Mouse (Mus musculus) kidney, postnatal 4 days (tissue): ENCODE results near the gene Dbndd2.

Experiments used
- DNase-seq, 2 experiments: peaks; one replicate each; pipeline ENCODE4 v3.0.0; 2021; ENCODE audit warnings: mixed read lengths in 2 of 2

Gene Dbndd2

DNA sequence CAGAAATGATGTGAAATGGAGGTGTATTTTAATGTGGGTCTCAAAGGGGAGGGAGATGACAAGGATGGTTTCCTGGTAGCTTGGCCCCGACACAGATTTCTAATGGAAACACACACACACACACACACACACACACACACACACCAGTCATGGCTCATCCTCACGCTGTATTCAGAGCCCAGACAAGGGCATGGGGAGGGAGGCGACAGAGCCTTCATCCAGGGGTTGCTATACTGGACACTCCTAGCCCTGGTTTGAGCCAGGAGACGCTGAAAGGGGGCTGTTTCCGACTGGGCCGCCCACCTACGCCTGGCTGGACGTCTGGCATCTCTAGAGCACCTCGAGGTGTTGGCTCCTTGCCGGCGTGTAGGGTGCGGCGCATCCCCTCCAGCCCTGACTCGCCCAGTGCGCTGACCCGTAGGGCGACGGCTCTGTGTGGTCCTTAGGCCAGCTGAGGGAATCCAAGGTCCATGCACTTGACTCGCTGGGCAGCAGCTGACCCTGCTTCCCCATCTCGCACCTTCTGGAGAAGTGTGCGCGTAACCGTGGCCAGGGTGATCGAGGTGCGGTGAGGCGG lies at the start of gene Dbndd2:
Dbndd2 (plus strand) TSS at position 426 of the 577 bp plus-strand sequence.
- DNase-seq = peak; percentile 76 to 87

DNA sequence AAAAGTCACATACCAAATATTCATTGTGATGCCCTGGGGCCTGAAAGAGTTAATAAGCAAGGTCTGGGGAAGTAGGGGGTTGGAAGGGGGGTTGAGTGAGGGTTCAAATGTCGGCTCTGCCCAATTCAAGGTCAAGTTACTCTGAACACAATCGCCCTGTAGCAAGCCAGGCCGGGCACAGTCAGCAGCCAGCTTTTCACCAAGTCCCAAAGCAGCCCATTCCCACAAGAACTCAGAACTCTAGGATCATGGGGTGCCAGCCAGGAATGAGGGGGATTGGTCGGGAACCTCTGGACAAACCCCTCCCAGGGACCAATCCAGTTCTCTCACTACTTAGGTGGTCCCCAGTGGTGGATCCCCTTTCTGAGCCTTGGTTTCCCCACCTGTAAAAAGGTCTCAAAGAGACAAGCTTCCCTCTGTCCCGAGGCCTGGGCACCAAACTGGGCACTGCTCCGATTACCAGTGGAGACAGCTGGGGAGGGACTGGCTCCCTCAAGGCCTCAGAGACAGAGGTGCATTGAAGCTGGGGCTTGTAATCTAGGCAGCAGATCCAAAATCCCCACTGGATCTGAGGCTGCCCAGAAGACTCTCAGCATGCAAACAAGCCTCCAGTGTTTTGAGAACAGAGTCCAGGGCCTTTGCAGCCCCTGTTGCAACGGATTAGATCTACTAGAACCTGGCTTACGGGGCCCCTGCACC lies 49.5 kb upstream of the Dbndd2 start:
- DNase-seq = peak in 1 of 2 experiments; percentile 43

DNA sequence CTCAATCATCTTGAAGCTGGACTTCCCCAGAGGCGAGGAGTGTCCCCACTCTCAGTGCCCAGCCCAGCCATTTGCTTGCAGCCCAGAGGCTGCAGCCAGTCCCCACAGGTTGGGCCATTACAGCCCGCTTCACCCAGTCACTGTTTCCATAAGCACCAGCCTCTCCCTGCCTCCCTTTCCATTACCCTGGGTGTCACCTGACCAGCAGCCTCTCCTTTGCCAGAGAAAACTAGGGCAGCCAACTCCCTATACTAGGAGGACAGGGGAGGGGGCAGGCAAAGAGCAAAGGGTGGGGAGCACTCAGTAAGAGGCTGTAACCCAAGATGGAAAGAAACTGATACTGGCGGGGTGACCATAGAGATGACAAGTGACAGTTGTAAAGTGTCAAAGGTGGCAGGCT lies 48.9 kb upstream of the Dbndd2 start:
- DNase-seq = peak; percentile 57 to 69

DNA sequence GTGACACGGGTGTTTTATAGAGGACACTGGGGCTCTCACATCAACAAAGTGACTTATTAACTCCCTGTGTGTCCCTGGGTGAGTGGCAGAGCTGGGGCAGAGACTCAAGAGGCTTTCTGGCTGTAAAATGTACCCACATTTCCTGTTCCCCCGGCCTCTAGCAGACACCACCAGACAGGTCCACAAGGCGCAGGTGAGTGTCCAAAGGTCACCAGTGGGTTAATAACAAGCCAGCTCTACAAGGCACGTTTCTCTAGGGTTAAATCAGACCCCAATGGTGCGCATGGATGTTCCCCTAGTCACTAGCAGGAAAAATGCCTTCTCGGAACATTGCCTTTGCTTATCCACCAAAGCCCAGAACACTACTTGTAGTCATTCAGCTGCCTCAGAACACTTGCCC lies 48.2 kb upstream of the Dbndd2 start:
- peak in 1 of 2 experiments; percentile 59 for DNase-seq

DNA sequence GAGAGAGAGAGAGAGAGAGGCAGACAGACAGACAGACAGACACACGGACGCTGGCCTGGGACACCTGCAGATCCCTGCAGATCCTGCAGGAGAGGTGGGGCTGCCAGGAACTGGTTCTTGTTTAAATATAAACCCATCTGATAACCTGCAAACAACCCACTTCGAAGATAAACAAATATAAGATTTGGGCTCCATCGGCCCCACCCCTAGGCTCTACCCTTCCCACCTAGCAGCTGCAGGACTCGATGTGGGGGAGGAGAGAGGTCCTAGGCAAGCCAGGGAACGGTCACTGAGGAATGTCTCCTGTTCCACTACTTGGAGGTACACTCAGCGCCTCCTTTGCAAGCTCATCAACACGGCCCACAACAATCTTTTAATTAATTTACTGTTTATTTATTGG lies 47.6 kb upstream of the Dbndd2 start:
- peak in 1 of 2 experiments; percentile 58 for DNase-seq

DNA sequence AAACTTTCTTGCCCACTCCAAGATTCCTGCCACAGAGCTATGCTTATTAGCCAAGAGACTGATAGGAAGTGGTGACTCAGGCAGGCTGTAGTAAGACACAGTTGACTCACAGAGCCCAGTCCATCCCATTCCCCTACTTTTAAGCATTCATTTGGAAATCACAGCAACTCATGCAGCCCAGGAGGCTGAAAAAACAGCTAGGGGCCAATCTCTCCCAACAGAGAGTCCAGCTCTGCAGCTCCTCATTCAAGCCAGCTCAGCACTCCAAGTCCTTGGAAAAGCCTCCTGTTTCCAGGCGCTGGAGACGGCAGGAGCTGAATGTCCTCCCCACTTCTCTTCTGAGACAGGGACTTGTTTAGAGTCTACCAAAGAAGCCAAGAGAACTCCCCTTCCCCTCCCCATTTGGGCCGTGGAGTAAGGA lies 46.9 kb upstream of the Dbndd2 start:
- no peak for DNase-seq

DNA sequence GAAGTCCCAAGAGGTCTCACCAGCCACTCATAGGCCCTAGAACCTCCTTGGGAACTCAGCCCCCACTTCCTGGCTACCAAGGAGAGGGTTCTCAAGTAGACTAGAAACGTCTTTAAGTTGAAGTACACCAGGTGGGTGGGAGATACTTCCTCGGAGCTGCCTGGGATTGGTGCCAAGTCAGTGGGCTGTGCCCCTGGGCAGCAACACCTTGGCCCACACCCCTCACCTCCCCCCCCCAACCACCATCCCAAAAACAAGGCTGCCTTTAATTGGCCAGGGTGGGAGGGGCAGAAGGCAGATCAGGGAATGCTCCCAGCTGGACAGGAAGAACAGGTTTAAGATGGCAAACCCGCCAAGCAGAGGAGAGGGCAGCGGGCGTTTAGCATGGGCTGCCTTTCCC lies 45.6 kb upstream of the Dbndd2 start:
- peak in 1 of 2 experiments; percentile 64 for DNase-seq

DNA sequence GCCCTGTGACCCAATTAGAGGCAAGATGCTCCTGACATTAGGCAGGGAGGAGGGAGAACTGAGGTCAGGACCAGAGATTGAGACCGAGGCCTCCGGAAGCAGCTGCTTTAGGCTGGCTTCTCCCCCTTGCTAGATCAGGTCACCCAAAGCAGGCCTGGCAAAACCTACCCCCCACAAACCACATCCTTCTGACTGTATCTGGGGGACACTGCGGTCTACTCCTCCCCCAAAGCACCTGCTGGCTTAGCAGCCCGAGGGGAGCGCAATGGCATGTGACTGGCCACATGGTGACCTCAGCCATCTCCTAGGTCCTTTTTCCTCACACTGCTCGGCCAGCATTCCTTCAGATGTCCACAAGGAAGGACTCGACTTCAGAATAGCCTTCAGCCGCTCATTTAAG lies 44.8 kb upstream of the Dbndd2 start:
- DNase-seq = peak in 1 of 2 experiments; percentile 62

DNA sequence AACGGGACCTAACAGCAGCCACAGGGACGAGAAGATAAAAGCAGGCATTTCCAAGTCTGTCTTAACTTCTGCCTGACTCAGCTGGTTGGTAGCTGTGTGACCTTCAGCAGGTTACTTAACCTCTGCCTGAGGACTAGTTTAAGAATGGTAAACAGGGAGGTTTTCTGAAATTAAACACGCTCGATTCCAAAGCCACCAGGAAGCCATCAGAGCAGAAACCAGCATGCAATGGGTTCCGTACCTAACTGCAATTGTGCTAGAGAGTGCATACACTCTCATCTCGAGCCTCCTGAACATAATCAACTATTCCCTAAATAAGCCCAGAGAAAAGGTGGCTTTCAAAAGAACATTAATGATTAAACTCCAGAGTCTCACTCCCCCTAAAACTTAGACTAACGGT lies 44.2 kb upstream of the Dbndd2 start:
- DNase-seq = no peak

DNA sequence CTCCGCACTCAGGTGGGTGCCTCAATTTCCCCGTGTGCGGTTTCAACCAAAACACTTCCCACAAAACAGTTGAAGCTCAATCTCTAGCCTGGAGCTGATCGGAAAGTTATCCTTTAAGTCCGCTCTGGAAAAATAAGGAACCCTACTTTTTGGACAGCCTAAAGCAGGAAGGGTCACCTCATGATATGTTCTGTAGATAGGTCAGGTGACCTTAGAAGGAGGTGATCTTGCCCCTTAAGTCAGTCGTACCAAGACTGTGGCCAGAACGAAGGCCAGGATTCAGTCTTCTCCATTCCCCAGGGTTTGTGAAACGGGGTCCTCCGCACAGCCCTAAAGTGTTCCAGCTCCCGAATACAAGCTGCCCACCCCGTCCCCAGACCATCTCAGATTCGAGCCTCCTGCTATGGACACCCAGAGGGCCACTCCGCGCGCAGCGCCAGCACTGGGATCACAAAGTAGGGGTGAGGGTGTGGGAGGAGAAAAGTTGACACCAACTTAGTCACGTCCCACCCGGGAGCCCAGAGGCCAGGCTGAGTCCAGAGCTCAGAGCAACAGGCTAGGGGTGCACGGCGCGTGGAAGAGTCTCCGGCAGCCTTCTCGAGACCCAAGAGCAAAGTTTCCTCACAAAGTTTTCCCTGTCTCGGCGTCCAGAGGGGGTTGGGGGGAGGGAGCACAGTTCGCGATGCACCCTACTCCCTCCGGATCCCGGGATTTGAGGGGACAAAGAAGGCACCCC lies 43.4 kb upstream of the Dbndd2 start:
- peak; percentile 63 to 75 for DNase-seq

DNA sequence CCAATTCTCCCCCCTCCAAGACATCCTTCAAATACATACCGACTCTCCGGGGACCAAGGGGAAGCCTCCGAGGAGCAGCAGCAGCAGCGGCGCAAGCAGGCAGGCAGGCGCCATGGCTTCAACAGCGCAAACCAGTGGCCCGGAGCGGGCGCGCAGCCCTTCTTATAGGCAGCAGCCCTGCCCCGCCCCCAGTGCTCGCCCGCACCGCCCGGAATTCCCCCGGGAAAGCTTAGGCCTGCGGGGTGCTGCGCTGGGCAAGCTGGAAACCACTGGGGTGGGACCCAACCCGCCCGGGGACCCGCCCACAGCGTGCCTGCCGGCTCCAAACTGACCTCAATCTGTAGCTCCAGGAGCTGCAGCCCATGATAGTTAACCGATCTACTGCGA lies 42.9 kb upstream of the Dbndd2 start:
- DNase-seq = peak; percentile 92 to 95

DNA sequence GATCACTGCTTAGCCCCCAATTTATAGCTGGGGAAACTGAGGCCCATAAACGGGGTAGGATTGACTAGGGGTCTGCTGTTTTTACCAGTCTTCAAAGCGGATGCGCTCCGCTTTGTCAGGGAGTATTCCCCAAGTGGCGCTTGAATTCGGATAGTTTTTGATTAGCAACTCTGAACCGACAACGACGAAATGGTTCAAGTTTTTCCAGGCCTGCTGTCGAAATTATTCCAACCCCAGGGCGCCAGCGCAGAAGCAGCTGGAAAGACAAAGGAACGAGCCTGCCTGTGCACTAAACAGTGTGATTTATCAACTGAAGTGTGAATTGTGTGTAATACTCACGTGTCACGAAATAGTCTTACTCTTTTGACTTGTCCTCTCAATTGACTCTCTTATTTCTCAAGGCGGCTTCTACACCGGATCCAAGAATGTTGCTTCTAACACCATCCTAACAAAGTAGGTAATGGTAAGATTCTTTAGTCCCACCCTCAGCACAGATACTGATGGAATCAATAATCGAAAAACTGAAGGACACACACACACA lies 42.4 kb upstream of the Dbndd2 start, which contains the start of gene Sdc4:
Sdc4 (minus strand) TSS at position 428 of the 541 bp plus-strand sequence.
- DNase-seq = no peak

DNA sequence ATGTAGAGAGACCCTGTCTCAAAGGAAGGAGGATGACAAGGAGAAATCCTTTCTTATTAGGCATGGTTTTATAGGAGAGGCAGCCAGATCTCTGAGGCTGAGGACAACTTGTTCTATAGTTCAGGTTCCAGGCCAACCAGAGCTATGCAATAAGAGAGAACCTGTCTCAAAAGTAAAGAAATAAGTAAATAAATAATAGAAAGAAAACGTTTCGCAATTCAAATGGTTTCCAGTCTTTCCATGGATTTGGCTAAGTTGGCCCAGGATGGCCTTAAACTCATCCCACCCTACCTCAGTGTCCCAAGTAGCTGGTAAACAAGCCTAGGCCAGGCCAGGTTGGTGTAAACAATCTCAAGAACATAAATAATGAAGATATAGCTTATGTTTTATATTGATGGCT lies 41.2 kb upstream of the Dbndd2 start:
- no peak for DNase-seq

DNA sequence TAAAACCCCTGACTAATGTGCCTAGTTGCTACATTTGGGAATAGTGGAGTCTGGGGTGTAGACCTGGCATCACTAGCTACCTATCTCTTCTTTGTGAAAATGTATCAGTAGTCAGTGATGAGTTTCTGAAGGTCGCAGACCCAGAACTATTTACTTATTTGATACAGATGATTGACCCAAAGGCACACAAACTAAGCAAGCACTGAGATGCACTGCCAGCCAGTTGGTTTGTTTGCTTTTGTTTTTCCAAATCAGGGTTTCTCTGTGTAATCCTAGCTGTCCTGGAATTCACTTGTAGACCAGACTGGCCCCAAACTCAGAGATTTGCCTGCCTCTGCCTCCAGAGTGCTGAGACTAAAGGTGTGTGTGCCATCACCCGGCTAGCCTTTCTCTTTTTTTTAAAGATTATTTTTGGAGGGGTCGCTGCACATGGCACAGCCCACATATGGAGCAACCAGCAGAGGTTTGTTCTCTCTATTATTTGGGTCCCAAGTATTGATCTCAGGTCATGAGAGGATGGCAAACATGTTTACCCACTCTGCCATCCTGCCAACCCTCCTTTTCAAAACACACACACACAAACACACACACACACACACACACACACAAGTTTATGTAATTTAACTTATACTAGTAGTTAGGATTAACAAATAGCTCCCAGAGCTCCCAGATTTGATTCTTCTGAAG lies 40.4 kb upstream of the Dbndd2 start:
- no peak for DNase-seq

DNA sequence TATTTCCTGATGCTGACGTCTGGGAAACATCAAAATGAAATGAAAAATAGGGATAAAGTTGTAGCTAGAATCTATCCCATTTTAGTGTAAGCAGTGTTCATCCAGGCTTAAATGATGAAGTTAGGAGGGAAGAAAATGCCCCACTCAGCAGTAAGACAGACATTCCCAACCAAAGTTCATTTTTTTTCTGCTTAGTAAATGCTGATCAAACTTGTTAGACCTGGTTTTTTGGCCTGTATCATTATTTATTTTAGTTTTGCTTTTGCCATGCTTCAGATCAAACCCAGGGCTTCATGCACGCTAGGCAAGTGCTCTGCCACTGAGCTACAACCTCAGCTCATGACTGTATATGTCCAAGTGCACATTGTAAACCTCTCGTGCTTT lies 39.8 kb upstream of the Dbndd2 start:
- DNase-seq = no peak

DNA sequence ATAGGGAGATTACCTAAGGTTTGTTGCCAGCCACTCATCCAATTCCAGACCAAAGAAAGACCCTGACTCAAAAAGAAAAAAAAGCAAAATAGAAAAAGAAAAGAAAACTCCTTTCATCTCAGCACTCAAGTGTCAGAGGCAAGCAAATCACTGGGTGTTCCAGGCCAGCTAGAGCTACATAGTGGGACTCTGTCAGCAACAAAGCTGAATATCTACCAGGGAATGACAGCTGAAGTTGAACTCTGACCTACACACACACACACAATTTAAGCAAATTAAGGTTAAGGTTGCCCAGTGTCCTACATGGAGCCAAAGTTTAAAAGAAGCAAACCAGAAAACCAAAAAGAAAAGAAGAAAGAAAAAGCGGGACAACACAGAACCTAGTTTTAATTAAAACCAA lies 37.8 kb upstream of the Dbndd2 start:
- DNase-seq = no peak

DNA sequence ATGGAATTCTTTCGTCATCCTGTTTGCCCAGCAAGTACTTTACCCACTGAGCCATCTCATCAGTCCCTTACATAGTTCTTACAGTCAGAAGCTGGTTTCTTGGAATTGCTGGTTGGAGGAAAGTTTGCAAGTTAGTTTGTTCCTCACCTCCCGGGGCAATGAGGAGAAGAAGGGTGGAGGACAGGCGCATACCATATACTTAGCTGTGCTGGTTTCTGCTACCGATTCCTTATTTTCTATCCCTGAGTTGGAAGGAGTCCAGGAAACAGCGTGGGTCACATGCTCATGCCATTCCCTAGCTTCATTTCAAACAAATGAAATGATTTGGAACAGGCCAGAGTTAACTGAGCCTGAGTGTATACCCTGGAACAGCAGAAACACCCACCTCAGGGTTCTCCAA lies 37.0 kb upstream of the Dbndd2 start:
- no peak for DNase-seq

DNA sequence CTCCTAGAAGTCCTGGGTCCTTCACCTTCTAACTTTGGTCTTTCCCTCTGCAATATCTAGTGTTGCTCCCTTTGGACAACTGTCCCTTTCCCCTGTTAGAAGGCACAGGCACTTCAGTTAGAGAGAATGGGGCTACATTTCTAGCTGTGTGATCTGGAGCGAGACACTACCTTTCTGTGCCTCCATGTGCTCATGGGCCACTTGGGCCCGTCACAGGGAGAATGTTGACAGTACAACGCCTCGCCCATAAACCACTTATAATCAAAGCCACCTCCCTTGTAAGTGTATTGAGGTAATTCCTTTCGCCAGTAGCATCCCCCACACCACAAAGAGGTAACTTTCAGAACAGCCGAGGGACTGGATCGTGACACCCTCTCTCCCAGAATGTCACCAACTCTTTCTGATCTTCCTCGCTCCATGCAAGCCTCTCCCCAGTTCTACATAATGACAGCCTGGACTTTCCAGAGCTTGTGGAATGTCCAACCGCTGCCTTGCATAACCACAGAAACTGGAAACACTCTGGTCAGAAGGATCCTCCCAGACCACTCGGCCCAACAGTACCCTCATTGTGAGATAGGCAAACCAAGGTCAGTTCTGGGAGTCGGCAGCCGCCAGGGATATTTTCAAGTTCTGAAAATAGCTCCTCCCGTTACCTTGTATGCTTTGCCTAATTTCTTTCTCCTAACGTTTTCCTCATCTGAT lies 36.4 kb upstream of the Dbndd2 start:
- no peak for DNase-seq

DNA sequence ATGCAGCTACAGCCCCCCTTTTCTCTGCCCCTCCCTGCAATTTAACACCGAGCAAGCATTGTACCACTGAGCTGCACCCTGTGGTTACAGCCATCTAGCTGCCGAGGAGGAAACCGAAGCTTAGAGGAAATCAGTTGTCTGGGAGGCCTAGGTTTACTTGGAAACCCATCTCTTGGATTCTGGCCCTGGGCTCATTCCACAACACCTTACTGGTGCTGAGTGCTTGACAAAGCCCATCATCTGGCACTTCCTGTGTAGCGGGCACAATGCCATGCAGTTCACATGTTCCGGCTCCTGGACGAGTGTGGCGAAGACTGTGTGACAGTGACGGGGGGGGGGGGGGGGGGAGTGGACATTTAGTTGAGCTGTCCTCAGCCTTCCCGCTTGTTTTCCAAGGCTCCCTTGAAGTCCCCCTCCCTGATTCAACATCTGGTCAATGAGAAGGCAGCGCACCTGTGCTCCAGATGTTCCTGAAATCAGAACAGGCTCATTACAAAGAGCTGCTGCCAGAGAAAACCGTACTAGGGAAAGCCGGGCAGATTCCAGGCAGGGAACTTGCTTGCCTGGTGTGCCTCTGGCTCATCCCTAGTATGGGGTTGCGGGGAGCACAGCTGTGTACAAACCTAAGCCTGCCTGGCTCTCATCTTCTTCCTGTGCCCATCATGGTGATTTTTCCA lies 33.8 kb upstream of the Dbndd2 start:
- peak in 1 of 2 experiments; percentile 18 for DNase-seq

DNA sequence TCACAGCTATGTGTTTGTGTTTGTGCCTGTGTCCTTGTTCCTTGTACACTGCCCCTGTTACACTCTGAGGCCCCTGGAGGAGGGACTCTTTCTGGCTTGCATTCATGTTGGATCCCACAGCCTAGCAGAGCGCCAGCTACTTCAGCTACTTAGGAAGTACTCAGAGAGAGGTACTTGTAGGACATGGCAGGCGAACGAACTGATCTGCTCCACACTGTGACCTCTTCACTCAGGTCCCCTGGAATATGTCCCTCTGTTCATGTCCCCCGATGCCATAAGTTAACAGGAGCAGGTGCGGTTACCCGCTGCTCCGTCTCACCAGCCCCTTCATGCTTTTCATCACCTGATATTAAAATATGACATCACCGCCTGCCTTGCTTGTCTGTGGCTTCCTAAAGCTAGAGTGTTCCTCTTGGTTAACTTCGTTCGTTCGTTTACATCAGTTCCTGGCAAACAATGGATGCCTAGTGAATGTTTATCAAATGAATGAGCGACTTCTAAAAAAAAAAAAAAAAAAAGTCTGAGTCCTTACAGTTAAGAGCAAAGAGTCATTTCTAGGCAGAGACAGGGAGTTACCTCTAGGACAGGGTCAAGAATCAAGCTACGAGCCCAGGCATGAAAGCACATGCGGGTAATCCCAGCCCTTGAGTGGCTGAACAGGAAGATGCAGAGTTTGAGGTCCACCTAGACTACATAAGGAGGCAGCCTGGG lies 32.7 kb upstream of the Dbndd2 start:
- peak in 1 of 2 experiments; percentile 18 for DNase-seq

DNA sequence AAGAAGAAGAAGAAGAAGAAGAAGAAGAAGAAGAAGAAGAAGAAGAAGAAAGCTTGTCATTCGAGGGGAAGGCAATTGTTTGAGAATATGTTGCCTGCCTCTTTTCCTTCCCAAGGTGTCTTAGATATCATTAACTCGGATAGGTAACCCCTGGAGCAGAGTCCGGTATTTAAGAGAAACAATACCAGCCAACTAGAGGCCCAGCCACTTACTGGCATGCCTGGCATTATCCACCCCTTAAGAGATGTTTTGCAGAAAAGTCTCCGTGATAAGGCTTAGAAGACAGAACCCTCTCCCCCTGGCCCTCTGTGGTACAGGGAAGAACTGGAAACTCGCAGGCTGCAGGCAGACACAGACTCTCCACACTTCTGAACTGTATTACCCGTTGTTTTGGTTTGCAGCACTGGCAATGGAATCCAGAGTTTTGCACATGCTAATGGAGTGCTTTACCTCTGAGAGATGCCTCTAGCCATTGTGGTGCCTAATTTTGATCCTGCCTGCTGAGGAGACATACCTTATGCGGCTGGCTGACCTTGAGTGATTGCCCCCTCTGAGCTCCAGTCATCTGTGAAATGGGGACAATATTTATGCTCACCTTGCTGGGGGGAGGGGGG lies 31.9 kb upstream of the Dbndd2 start:
- peak in 1 of 2 experiments; percentile 28 for DNase-seq
